Mouse (Mus musculus): Measurements from ENCODE around the gene Sde2. TPM values are rescaled to one million over a fixed set of nuclear protein-coding genes. Genes with fewer than 3 reads are reported as not detected.

Gene Sde2
- polyA plus RNA-seq, 1 experiment from 2014 or later, result 28.7 TPM

- Histone ChIP-seq H3K4me3 (ENCODE audit: low read length) (no peak overlapping the region), H3K9ac (ENCODE audit: low read depth, low read length) (no peak overlapping the region), H3K27ac (ENCODE audit: low read depth, low read length) (no peak overlapping the region), H3K36me3 (ENCODE audit: control insufficient read depth, insufficient read depth, low read length) (peaks cover 24% of the 10 kb centered on the region), H3K4me2 (ENCODE audit: low read length) (no peak overlapping the region), H3K27me3 (replicated peaks; ENCODE audit: control insufficient read depth, insufficient read depth, low read length) (no peaks in the 10 kb centered on the region), H3K4me1 (ENCODE audit: control insufficient read depth, insufficient read depth, low read depth, low read length) (peaks cover 13% of the 10 kb centered on the region), H3K9me3 (ENCODE audit: control insufficient read depth, low read length) (no peaks in the 10 kb centered on the region)
- 91% methylated on average over 24 of the region's 24 CpGs for WGBS
- no peak for ATAC-seq
Observed at GRCm38 (mm10) chr1:180906461-180907147, 55.7 kb downstream of the Sde2 start.

GRCm38 (mm10) chr1:180911138-180911537 lies 60.2 kb downstream of the Sde2 start:
- Histone ChIP-seq H3K4me1 (ENCODE audit: control insufficient read depth, insufficient read depth, low read depth, low read length) (no peaks in the 10 kb centered on the region), H3K27ac (ENCODE audit: low read depth, low read length) (no peak overlapping the region), H3K9ac (ENCODE audit: low read depth, low read length) (no peak overlapping the region), H3K27me3 (replicated peaks; ENCODE audit: control insufficient read depth, insufficient read depth, low read length) (no peaks in the 10 kb centered on the region), H3K9me3 (ENCODE audit: control insufficient read depth, low read length) (no peaks in the 10 kb centered on the region), H3K36me3 (ENCODE audit: control insufficient read depth, insufficient read depth, low read length) (peaks cover 21% of the 10 kb centered on the region), H3K4me3 (ENCODE audit: low read length) (no peak overlapping the region), H3K4me2 (ENCODE audit: low read length) (no peak overlapping the region)
- no peak for ATAC-seq
- 55% methylated on average over 8 of the region's 8 CpGs for WGBS

- Histone ChIP-seq H3K27ac (ENCODE audit: low read depth, low read length) (no peak overlapping the region), H3K4me2 (ENCODE audit: low read length) (no peak overlapping the region), H3K4me1 (ENCODE audit: control insufficient read depth, insufficient read depth, low read depth, low read length) (no peaks in the 10 kb centered on the region), H3K9me3 (ENCODE audit: control insufficient read depth, low read length) (no peaks in the 10 kb centered on the region), H3K36me3 (ENCODE audit: control insufficient read depth, insufficient read depth, low read length) (peaks cover 15% of the 10 kb centered on the region), H3K4me3 (ENCODE audit: low read length) (no peak overlapping the region), H3K9ac (ENCODE audit: low read depth, low read length) (no peak overlapping the region), H3K27me3 (replicated peaks; ENCODE audit: control insufficient read depth, insufficient read depth, low read length) (no peaks in the 10 kb centered on the region)
- no peak for ATAC-seq
- 64% methylated on average over 20 of the region's 20 CpGs for WGBS
Observed at GRCm38 (mm10) chr1:180911653-180912287, 60.8 kb downstream of the Sde2 start.

DNA sequence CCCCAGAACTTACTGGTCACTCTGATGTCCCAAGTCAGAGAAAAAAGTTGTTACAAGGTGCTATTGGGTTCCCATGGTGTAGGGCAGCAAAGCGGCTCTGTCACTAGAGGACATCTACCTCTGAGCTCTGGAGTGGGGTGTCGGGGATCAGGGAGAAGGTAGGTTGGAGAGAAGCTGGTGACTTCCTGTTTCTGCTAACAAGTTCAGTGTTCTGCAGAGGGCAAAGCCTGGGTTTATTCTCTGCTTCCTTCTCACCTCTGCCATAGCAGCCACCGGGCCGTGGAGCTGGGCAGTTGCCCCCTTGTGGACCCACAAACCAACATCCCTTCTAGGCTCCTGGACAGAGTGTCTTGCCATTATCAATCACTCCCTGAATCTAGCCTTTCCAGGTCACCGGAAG lies 61.9 kb downstream of the Sde2 start:
- Histone ChIP-seq H3K36me3 (ENCODE audit: control insufficient read depth, insufficient read depth, low read length) (peaks cover 7% of the 10 kb centered on the region), H3K4me2 (ENCODE audit: low read length) (no peak overlapping the region), H3K4me3 (ENCODE audit: low read length) (no peak overlapping the region), H3K9ac (ENCODE audit: low read depth, low read length) (no peak overlapping the region), H3K27me3 (replicated peaks; ENCODE audit: control insufficient read depth, insufficient read depth, low read length) (no peaks in the 10 kb centered on the region), H3K9me3 (ENCODE audit: control insufficient read depth, low read length) (no peaks in the 10 kb centered on the region), H3K27ac (ENCODE audit: low read depth, low read length) (no peak overlapping the region), H3K4me1 (ENCODE audit: control insufficient read depth, insufficient read depth, low read depth, low read length) (no peaks in the 10 kb centered on the region)
- WGBS, result 97% methylated on average over 5 of the region's 5 CpGs
- no peak for ATAC-seq

- Histone ChIP-seq H3K36me3 (ENCODE audit: control insufficient read depth, insufficient read depth, low read length) (peaks cover under 1% of the 10 kb centered on the region; the same call in 1 of the 2 replicates), H3K4me2 (ENCODE audit: low read length) (no peak overlapping the region), H3K4me3 (ENCODE audit: low read length) (no peak overlapping the region), H3K9me3 (ENCODE audit: control insufficient read depth, low read length) (no peaks in the 10 kb centered on the region), H3K27me3 (replicated peaks; ENCODE audit: control insufficient read depth, insufficient read depth, low read length) (no peaks in the 10 kb centered on the region), H3K4me1 (ENCODE audit: control insufficient read depth, insufficient read depth, low read depth, low read length) (no peaks in the 10 kb centered on the region), H3K9ac (ENCODE audit: low read depth, low read length) (no peak overlapping the region), H3K27ac (ENCODE audit: low read depth, low read length) (no peak overlapping the region)
- ATAC-seq, result no peak
- WGBS, result 55% methylated on average over 4 of the region's 4 CpGs
Observed at GRCm38 (mm10) chr1:180913797-180914196, 62.9 kb downstream of the Sde2 start.

- ATAC-seq, result no peak
Observed at GRCm38 (mm10) chr1:180916425-180916824, 65.5 kb downstream of the Sde2 start.

DNA sequence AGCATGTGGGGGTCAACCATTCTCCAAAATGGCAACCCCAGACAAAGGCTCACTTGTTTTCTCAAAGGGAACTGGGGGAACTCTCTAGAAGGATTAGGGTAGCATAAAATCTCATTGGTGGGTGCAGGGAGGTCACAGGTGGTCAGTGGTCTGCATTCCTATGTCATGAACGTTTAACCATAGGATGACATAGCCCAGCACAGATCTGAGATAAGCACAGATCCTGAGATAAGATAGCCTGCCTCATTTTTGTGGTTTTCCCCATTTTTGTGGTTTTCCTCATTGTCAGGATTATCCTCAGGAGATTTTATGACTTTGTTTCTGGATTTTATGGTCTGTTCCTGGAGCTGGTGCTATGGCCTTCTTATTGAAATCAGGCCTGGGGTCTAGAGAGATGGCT lies 66.1 kb downstream of the Sde2 start:
- no peak overlapping the region for H3K9ac ChIP-seq (ENCODE audit: low read depth, low read length)
- no peaks in the 10 kb centered on the region for H3K36me3 ChIP-seq (ENCODE audit: control insufficient read depth, insufficient read depth, low read length)
- H3K27me3 ChIP-seq (replicated peaks; ENCODE audit: control insufficient read depth, insufficient read depth, low read length), result no peaks in the 10 kb centered on the region
- no peak overlapping the region for H3K4me3 ChIP-seq (ENCODE audit: low read length)
- no peak for ATAC-seq
- no peak overlapping the region for H3K27ac ChIP-seq (ENCODE audit: low read depth, low read length)
- H3K4me2 ChIP-seq (ENCODE audit: low read length), result no peak overlapping the region
- H3K4me1 ChIP-seq (ENCODE audit: control insufficient read depth, insufficient read depth, low read depth, low read length), result no peaks in the 10 kb centered on the region
- no peaks in the 10 kb centered on the region for H3K9me3 ChIP-seq (ENCODE audit: control insufficient read depth, low read length)
- WGBS, result 67% methylated on average over 1 of the region's 1 CpGs

More at GRCm38 (mm10) chr1:180916425-180916824, 65.5 kb downstream of the Sde2 start:
- Histone ChIP-seq H3K9me3 (ENCODE audit: control insufficient read depth, low read length) (no peaks in the 10 kb centered on the region), H3K9ac (ENCODE audit: low read depth, low read length) (no peak overlapping the region), H3K4me1 (ENCODE audit: control insufficient read depth, insufficient read depth, low read depth, low read length) (no peaks in the 10 kb centered on the region), H3K4me3 (ENCODE audit: low read length) (no peak overlapping the region), H3K4me2 (ENCODE audit: low read length) (no peak overlapping the region), H3K27me3 (replicated peaks; ENCODE audit: control insufficient read depth, insufficient read depth, low read length) (no peaks in the 10 kb centered on the region), H3K36me3 (ENCODE audit: control insufficient read depth, insufficient read depth, low read length) (no peaks in the 10 kb centered on the region), H3K27ac (ENCODE audit: low read depth, low read length) (no peak overlapping the region)
- 87% methylated on average over 11 of the region's 11 CpGs for WGBS

Other genes with a start within 250 kb of the Sde2 start
- gene Lin9, start 210.0 kb upstream of the Sde2 start, polyA plus RNA-seq (2015; fragmentation: Nextera tagmentation; extraction: Ambion mirVana), result 7.8 and 9.1 TPM in 2 replicates
- not detected in 2 replicates for gene Mixl1, start 154.1 kb upstream of the Sde2 start, polyA plus RNA-seq (2015; fragmentation: Nextera tagmentation; extraction: Ambion mirVana)
- 21.8 and 22.5 TPM in 2 replicates for gene Acbd3, start 125.1 kb upstream of the Sde2 start, polyA plus RNA-seq (2015; fragmentation: Nextera tagmentation; extraction: Ambion mirVana)
- gene H3f3a, start 37.2 kb upstream of the Sde2 start, polyA plus RNA-seq (2015; fragmentation: Nextera tagmentation; extraction: Ambion mirVana), result 2,228 and 2,423 TPM in 2 replicates
- gene Lefty2, start 42.0 kb downstream of the Sde2 start, polyA plus RNA-seq (2015; fragmentation: Nextera tagmentation; extraction: Ambion mirVana), result 4.8 and 5.6 TPM in 2 replicates
- gene Pycr2, start 53.2 kb downstream of the Sde2 start, polyA plus RNA-seq (2015; fragmentation: Nextera tagmentation; extraction: Ambion mirVana), result 74.6 and 75.6 TPM in 2 replicates
- 0.16 and 0.25 TPM in 2 replicates for gene Lefty1, start 83.9 kb downstream of the Sde2 start, polyA plus RNA-seq (2015; fragmentation: Nextera tagmentation; extraction: Ambion mirVana)
- 2.1 and 2.6 TPM in 2 replicates for gene Tmem63a, start 91.2 kb downstream of the Sde2 start, polyA plus RNA-seq (2015; fragmentation: Nextera tagmentation; extraction: Ambion mirVana)
- gene Ephx1, start 169.8 kb downstream of the Sde2 start, polyA plus RNA-seq (2015; fragmentation: Nextera tagmentation; extraction: Ambion mirVana), result 11.8 and 16.4 TPM in 2 replicates
- not detected in 2 replicates for gene 9130409I23Rik, start 200.1 kb downstream of the Sde2 start, polyA plus RNA-seq (2015; fragmentation: Nextera tagmentation; extraction: Ambion mirVana)

All from hindbrain, embryonic 16.5 days (tissue).